Mouse (Mus musculus) lung, postnatal 14 days (tissue): ENCODE data around the gene Slc5a6.
"Not testable (repeated sequence)": the region's sequence is repeated elsewhere in the genome, so short reads cannot be mapped to it uniquely, and the experiment has no call there.

Experiments
- DNase-seq: peaks from one replicate; pipeline ENCODE4 v3.0.0; 2021

Slc5a6 gene

DNA sequence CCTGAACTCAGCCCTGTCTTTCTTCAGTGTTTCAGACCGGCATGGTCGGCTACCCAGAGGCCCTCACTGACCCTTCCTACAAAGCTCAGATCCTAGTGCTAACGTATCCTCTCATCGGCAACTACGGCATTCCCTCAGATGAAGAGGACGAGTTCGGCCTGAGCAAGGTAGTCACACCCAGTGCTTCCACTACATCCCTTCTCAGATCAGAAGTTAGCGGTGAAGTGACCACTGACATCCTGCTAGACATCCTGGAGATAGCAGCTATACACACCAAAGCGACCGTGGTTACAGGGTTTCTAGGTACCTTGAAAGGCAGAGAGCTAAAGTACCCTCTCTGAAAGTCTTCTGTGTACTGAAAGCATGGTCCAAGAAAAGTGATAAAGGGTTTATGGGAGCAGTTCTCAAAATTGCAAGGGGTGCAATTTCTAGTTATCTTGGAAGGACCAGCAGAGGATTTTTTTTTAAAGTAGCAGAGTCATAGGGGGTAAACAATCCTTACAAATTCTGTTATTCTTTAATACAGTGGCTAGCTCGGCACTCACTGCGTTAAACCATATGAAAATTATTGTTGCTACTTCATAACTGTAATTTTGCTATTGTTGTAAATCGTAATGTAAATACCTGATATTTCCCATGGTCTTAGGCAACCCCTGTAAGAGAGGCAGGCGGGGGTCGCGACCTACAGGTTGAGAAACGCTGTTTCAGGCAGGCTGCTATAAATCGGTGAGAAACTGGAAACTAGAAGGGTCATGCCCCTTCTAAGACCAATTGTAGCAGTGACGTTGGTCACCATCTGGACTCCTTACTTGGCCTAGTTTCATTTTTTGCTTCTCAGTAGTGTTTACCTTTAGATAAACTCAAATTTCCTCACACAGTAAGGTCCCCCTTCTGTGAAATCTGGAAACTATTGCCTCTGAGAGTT lies 6.8 kb upstream of the Slc5a6 start:
- DNase-seq = no peak

DNA sequence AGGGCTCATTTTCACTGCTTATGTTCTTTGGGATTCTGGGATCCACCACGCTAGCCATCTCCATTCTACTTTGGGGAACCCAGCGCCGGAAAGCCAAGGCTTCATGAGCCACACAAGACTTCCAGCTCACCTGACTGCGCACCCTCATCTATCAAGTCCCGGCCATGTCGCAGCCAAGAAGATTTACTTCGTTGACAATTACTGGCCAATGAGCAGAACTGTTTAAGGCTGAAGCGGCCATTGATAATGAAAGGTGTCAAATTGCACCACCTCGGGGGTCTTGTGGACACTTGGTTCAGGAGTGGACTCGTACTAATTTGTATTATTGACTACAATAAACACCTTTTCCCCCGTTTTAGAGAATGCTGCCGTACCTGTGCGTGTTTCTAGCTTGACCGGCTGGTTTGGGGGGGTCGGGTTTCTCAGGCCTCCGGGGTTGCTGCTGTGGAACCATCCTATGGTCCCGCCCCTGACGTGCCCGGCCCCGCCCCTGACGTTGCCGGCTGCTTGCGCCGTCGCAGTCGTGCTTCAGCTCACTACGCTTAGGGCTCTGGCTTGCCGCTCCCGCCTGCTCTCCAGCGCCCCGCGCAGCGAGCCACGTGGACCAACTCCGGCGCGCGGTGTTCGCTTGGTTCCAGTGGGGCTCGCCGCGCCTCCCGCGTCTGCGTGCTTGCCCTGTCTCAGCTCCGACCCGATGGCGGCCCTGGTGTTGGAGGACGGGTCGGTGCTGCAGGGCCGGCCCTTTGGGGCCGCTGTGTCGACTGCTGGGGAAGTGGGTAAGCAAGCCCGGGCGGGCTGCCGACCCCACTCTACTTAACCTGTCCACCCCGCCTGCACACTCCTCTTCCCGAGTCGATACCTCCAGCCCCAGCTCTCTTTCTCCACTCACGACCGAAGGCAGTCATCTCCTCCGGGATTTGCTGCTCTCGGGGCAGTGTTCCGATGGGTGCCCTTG lies 5.8 kb upstream of the Slc5a6 start, which contains the start of gene Cad:
Gene Cad, plus strand, starts transcription at position 520 of the 955 bp plus-strand sequence.
- DNase-seq = peak; percentile 95

DNA sequence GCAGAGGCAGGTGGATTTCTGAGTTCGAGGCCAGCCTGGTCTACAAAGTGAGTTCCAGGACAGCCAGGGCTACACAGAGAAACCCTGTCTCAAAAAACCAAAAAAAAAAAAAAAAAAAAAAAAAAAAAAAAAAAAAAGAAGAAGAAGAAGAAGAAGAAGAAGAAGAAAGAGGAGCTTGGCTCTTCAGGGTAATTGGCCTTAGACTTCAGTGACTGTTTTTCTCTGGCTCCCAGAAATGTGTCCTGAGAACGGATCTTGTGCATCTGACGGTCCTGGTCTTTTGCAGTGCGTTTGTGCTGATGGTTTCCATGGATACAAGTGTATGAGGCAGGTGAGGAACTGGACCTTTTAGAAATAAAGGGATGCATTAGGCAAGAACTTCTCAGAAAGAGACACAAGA lies 5.0 kb upstream of the Slc5a6 start:
- not testable (repeated sequence) for DNase-seq

DNA sequence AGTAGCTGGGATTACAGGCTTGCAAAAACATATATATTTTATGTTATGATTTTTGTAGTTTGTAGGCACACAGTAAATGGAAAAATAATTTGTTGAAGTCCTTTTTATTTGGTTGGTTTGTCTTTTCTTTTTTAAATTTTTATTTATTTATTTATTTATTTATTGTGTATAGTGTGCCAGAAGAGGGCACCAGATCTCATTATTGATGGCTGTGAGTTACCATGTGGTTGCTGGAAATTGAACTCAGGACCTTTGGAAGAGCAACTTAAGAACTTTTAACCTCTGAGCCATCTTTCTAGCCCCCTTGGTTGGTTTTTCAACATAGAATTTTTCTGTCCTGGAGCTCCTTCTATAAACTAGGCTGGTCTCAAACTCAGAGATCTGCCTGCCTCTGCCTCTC lies 1.7 kb upstream of the Slc5a6 start:
- no peak for DNase-seq

DNA sequence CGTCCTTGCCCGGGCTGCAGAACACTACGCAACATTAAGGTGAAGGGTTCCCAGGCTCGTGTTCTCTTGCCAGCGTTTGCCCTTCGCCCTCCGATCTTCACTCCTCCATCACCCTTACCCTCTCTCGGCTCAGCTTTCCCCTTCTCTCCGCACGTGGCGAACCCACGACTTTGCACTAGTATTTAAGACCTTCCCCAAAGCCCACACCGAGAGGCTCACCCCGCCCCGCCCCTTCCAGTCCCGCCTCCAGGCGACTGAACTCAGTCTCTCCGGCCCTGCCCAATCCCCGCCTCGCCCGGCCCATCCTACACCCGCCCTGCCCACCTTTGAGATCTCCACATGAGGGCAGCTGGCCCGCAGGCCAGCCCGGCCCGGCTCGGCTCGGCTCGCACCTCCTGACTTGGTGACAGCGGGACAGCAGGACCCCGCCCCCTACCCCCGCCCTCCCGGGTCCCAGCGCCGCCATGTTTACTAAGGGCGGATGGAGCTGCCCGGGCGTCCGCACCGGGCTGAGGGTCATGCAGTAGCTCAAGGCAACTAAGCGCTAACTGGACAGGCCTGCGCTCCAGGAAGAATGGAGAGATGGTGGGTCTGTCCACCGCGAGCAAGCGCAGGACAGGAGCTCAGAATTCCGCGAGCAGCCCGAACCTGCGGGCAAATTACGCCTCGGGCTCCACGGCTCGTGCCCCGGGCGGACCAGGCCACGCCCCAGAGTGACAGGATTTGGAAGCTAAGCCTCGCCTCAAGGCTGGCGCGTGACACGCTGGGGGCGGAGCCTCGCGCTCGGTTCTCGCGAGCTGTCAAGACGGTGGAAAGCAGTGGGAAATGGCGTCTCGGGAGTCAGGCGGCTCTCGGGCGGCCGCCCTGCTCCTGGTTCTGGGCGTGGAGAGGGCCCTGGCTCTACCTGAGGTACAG lies 619 bp downstream of the Slc5a6 start, which contains the start of gene Atraid:
Gene Atraid, plus strand, starts transcription at position 465 of the 915 bp plus-strand sequence.
- DNase-seq = peak; percentile 99

DNA sequence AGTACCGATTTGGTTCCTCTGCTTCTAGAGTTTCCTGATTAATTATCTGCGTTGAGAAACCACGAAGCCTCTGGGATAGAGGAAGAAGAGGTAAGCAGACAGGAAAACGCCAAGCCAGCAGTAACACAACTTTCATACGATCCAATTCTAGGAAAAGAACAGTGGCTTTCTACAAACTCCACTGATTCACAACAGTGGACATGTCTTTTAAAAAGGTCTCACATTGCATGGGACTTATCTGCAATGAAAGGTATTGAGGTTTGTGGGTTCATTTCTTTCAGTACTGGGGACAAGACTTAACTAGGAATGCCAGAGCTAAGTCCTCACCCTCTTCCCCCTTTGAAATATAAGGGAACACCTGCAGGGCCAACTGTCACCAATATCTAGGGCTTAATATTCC lies 1.6 kb downstream of the Slc5a6 start:
- no peak for DNase-seq

DNA sequence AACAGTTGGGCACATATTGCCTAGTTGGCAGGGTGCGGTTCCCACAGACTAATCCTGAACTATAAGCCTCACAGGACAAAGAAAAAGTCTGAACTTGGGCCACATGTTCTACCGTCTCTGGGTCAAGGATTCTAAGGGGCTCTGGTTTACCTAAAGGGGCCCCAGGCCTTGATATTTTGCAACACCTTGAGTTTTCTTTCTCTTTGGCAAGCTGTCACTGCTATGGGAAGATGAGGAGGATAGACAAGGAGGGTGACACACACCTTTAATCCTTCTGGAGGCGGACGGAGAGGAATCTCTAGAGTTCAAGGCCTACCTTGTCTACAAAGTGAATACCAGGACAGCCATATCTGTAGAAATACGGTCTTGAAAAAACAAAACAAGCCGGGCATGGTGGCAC lies 2.3 kb downstream of the Slc5a6 start:
- DNase-seq = no peak

DNA sequence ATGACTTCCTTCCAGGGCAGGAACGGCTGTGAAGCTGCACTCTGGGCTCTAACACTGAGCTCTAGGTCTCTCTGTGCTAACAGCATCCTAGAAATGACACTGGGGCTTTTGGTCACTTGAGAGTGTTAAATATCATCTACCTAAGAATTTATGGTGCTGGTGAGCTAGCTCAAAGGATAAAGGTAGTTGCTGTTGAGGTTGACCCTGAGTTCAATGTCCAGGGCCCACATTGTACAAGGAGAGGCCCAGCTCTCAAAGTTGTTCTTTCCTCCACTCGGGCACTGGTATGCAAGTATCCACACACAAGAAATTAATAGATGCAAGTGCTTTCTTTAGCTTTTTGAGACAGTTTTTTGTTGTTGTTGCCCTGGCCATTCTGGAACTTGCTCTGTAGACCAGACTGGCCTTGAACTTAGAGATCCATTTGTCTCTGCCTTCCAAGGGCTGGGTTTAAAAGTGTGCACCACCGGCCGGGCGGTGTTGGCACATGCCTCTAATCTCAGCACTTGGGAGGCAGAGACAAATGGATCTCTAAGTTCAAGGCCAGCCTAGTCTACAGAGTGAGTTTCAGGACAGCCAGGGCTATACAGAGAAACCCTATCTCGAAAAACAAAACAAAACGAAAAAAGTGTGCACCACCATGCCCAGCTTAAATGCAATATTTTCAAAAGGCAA lies 10.4 kb downstream of the Slc5a6 start:
- no peak for DNase-seq

DNA sequence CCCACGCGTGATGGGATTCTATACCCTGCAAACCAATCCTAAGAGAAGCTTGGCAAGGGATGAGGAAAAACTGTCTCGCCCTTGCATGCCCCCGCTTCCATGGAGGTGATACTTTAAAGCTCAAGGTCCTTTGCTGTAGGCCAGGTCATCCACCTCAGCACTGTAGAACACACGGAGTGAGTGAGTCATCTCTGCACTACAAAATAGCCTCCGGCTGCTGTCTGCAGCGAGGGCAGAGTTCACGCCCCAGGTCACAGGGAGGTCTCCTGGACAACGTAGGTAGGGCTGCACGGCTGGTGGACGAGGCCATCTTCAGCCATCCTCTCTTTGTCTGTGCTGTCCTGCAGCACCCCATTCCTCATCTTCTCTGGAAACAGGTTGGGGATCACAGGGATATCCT lies 12.2 kb downstream of the Slc5a6 start:
- not testable (repeated sequence) for DNase-seq

DNA sequence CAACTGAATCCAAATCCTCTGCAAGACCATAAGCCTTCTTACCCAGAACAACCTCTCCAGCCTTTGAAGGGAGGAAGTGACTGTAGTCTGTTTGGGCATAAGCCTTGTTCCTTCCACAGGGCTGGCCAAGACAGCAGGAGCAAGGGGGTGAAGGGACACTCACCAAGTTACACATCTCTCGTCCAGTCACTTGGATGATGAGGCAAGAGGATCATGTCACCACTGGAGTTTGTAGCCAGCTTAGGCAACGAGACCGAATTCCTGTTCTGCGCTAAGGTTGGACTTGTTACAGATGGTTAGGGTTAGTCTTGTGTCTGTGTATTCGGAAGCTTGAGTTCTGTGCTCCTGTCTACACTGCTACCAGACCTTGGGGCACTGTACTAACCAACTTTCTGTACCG lies 14.1 kb downstream of the Slc5a6 start:
- DNase-seq = no peak

DNA sequence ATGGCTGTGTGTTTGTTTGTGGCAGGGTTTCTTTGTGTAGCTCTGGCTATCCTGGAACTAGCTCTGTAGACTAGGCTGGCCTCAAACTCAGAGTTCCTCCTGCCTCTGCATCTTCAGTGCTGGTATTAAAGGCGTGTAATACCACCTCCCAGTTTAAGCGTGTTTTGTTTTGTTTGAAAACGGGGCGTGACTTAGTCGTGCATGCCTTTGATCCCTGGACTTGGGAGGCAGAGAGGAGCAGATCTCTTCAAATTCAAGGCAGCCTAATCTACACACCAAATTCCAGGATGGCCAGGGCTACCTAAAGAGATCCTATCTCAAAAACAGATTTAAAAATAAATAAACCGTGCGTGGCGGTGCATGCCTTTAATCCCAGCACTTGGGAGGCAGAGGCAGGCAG lies 17.2 kb downstream of the Slc5a6 start:
- DNase-seq = no peak

DNA sequence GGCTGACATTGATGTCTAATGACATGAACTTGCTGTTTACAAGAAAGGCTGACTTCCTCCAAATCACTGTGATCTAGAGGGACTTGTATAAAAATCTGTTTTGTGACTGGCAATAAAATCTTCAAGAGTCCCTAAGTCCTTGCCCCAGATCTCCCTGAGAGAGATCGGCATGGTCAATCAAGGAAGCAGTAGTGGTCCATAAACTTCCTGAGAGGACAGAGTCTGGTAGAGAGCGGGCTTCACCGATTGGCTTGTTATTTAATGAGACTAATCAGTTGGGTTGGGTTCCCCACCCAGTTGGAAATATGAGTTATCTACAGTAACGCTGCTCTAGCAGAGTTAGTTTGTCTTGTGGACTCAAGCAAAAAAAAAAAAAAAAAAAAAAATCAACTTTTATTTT lies 17.8 kb downstream of the Slc5a6 start:
- DNase-seq = no peak

DNA sequence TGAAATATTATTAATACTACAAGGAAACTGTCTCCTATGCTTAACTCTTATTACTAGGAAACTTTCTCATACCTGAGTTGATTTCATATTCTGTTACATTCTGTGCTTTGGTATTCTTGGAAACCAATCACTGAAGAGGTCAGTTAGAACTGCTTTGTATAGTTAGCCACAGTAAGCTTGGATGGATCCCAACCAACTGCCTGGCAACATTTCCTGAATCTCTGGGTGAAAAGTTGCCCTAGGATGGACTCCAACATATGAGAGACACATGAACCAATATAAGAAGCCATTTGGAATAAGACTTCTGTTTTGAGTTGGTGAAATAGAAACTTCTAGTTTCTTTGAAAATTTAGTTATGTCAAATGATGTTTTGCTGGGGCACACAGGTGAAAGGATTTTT lies 24.1 kb downstream of the Slc5a6 start:
- no peak for DNase-seq

DNA sequence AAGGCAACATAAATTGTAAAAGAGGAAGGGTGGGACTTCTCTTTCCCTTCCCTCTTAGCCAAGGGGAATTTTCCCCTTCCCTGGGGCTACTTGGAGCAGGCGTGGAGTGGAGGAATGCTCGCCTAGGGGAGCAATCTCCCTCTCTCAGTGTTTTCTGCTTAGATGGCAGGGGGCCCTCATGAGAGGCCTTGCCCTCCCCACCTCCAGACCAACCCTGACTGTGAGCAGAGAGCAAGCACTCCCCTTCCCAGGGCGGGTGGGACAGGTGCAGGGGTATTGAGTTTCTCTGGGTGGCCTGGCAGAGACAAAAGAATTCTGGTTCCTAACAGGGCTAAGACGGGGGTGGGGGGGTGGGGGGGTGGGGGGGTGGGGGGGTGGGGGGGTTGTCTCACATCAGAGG lies 25.5 kb downstream of the Slc5a6 start:
- no peak for DNase-seq

DNA sequence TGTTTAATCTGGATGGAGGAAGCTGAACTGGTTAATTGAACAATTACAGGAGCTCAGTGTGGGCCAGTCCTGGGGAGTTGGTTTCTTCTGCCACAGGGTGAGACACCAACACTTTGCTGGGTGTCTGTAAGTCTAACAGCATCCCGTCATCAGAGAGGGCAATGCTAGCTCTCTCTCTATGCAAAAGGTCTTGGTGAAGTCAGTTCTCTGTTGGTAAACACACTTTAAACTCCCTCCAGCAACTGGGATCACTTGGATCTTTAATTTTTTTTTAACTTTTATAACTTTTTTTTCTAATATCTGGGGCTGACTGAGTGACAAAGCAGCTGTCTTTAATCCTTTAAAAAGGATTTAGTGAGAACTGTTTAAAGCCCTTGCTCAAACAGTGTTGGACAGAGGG lies 26.0 kb downstream of the Slc5a6 start:
- no peak for DNase-seq

DNA sequence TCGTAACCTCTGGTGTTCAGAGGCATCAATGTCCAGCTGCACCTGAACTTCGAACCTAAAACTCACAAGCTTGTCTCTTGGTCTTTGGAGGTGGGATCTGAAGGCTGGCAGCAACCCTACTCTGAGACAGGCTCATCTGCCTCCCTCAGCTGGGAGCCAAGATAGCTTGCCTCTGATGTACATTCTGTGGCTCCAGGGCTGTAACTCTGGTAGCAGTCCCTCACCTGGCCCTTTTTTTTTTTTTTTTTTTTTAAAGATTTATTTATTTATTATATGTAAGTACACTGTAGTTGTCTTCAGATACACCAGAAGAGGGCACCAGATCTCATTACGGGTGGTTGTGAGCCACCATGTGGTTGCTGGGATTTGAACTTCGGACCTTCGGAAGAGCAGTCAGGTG lies 26.9 kb downstream of the Slc5a6 start:
- not testable (repeated sequence) for DNase-seq

DNA sequence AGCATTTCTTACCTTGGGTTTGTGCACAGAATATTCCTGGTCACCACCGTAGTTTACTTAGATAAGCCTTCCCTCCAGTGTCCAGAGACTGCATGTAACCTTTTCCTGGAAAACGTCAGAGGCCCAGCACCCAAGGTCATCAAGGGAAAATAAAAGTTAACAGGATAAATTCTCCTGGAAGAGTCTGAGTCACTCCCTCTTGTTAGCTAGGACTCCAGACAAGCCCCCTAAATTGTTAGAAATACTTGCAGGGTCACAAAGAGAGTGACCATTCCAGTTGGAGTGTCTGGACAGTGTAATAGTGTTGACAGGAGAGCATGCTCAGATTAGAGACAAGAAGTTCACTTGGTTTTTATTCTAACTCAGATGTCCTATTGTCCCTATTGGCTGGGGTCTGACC lies 32.8 kb downstream of the Slc5a6 start:
- DNase-seq = no peak

DNA sequence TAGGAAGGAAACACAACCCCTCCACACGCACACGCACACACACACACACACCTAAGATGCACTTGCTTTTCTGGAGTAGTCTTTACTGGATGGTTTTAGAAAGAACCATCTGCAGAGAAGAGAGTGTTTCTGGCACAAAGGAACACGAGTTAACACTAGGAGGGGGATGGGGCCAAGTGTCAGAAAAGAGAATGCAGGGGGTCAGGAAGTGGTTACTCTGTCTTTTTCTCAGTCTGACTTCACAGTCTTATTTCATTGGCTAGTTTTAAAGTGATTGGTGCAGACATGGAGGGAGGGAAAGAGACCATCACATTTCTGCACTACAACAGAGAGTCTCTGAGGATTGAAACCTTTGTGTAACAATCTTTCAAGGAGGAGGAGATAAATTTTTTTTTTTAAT lies 36.0 kb downstream of the Slc5a6 start:
- no peak for DNase-seq

DNA sequence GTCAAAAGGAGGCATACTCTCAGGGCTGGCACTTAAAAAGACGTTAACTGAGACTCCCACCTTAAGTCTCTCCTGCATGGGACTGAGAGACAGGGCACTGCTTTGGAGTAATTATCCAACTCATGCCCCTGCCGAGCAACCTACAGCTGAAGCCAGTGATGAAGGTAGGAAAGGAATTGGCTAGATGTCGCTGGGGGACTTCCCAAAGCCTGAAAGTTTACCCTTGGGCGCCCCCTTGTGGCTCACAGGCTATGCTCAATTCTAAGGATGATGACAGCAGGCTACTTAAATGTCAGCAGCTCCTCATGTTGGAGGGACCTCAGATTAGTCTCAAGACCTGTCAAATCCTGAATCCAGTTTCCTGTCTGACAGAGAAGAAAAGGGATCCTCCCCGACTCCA lies 44.5 kb downstream of the Slc5a6 start:
- peak; percentile 94 for DNase-seq

DNA sequence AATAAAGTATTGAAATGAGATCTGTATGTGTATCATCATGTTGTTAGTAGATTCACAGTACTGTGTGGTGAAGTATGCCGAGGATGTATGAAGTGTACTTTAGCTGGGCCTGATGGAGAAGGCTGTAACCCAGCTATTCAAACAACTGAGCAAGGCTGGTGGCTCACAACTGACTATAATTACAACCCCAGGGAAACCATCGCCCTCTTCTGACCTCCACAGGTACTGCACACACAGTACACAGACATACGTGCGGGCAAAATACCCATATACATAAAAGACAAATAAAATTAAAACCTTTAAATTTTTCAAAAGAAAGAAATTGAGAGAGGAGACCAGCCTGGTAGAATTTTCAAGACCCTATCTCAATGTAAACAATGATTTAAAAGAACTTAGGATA lies 47.2 kb downstream of the Slc5a6 start:
- no peak for DNase-seq

DNA sequence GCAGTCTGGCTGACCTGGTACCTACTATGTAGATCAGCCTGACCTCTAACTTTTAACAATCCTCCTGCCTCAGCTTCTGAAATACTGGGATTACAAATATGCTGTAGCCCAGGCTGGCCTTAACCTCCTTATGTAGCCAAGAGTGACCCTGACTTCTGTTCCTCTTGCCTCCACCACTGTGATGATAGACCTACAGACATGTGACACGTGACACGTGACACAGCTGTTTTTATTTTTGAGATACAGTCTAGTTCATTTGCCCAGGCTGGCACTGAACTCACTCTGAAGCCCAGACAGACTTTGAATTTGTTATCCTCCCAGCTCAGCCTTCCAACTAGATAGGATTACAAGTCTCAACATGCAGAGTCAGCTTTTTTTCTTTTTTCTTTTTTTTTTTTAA lies 47.7 kb downstream of the Slc5a6 start:
- no peak for DNase-seq

DNA sequence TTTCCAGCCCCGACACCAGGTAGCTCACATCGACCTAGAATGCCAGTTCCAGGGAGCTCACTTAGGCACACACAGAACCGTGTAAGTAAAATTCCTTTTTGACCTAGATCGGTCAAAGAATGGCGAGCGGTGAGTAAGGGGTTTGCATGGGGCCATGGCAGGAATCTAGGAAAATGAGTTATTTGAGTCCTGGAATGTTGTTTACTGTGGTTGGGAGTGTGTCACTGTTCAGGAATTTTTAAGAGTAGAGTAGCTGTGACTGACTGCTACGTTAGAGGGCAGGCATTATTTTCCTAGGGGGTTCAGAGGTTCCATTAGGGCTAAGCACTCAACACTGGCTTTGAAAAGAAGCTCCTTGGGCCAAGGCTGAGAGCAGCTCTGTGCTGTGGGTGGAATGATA lies 48.6 kb downstream of the Slc5a6 start:
- DNase-seq = no peak
